In genomic region chr13:97724551-97724950, GRCm38 (mm10) we compare ENCODE assay signal across 22 mouse cellular contexts. TPM values are rescaled to one million over a fixed set of nuclear protein-coding genes. Genes with fewer than 3 reads are reported as not detected.
DNase-seq lines count a peak whose midpoint lies in the region; ATAC-seq lines count a peak whose summit lies in the region.
"Had no signal": no experiment of that assay in that cellular context is flagged by ENCODE, and none has a peak within 500 bp of the region (broad histone marks: within the 10 kb centered on the region; RNA-seq: fewer than 3 reads in every experiment).

No protein-coding gene starts in this region.

- H3K4me2 ChIP-seq in hindbrain, embryonic 16.5 days (ENCODE audit: low read length), result no peak overlapping the region
- no peak overlapping the region for H3K4me2 ChIP-seq in kidney, embryonic 14.5 days (replicated peaks; ENCODE audit: low read depth, low read length)
- H3K4me2 ChIP-seq: embryonic facial prominence, embryonic 13.5 days; heart, embryonic 11.5 days; hindbrain, embryonic 13.5 days had no signal

- H3K4me3 ChIP-seq in hindbrain, embryonic 10.5 days, result no peak overlapping the region
- no peak overlapping the region for H3K4me3 ChIP-seq in hindbrain, embryonic 16.5 days (ENCODE audit: low read length)
- no peak overlapping the region for H3K4me3 ChIP-seq in kidney, embryonic 14.5 days (ENCODE audit: low read length)
- H3K4me3 ChIP-seq: embryonic facial prominence, embryonic 13.5 days; heart, adult 2 months; hindbrain, embryonic 13.5 days had no signal

- H3K27me3 ChIP-seq in hindbrain, embryonic 10.5 days (ENCODE audit: insufficient read depth, poor library complexity, severe bottlenecking), result no peaks in the 10 kb centered on the region
- no peaks in the 10 kb centered on the region for H3K27me3 ChIP-seq in hindbrain, embryonic 16.5 days (replicated peaks; ENCODE audit: control insufficient read depth, insufficient read depth, low read length)
- H3K27me3 ChIP-seq in kidney, embryonic 14.5 days (ENCODE audit: control insufficient read depth, insufficient read depth, low read length), result no peaks in the 10 kb centered on the region
- H3K27me3 ChIP-seq: embryonic facial prominence, embryonic 13.5 days; hindbrain, embryonic 13.5 days had no signal

- DNase-seq in hindbrain, embryonic 10.5 days (ENCODE audit: low spot score), result no peak
- peak; percentile 30 for DNase-seq in ES-CJ7 (ENCODE audit: low read depth, low spot score)
- peak; percentile 72 for DNase-seq in R1 (ENCODE audit: low read depth, low spot score)
- no peak for DNase-seq in right cerebral cortex, adult 18-20 months
- DNase-seq: adrenal gland, adult 2 months; adrenal gland, postnatal 14 days; cerebellum, adult 11 months; cerebellum, adult 2 months; cerebellum, adult 9-11 months; cerebellum, postnatal 25 days; forebrain, postnatal 0 days; heart, adult 2 months had no signal

- H3K9me3 ChIP-seq in hindbrain, embryonic 10.5 days, result no peaks in the 10 kb centered on the region
- no peaks in the 10 kb centered on the region for H3K9me3 ChIP-seq in hindbrain, embryonic 16.5 days (ENCODE audit: control insufficient read depth, low read length)
- no peaks in the 10 kb centered on the region for H3K9me3 ChIP-seq in kidney, embryonic 14.5 days (ENCODE audit: control insufficient read depth, low read length)
- H3K9me3 ChIP-seq: embryonic facial prominence, embryonic 13.5 days; hindbrain, embryonic 13.5 days had no signal

- ATAC-seq in hindbrain, embryonic 16.5 days, result no peak
- no peak for ATAC-seq in kidney, embryonic 14.5 days (ENCODE audit: low FRiP score, low TSS enrichment)
- ATAC-seq: CD4-positive, CD25-positive, alpha-beta regulatory T cell, adult 4 months; forebrain, embryonic 14.5 days; forebrain, postnatal 0 days; hindbrain, postnatal 0 days; inflammation-experienced regulatory T-cells, adult 6 months; intestine, embryonic 16.5 days had no signal

- peaks cover 11% of the 10 kb centered on the region for H3K4me1 ChIP-seq in hindbrain, embryonic 10.5 days (replicated peaks)
- H3K4me1 ChIP-seq in hindbrain, embryonic 16.5 days (ENCODE audit: control insufficient read depth, insufficient read depth, low read depth, low read length), result no peaks in the 10 kb centered on the region
- no peaks in the 10 kb centered on the region for H3K4me1 ChIP-seq in kidney, embryonic 14.5 days (ENCODE audit: control insufficient read depth, insufficient read depth, low read length)

- H3K27ac ChIP-seq in hindbrain, embryonic 10.5 days, result 0 out of 2 replicates have a peak overlapping the region, but pooled peaks have one; percentile 23
- no peak overlapping the region for H3K27ac ChIP-seq in hindbrain, embryonic 16.5 days (ENCODE audit: low read depth, low read length)
- H3K27ac ChIP-seq in kidney, embryonic 14.5 days (ENCODE audit: low read depth, low read length), result no peak overlapping the region
- H3K27ac ChIP-seq: heart, adult 2 months; hindbrain, embryonic 13.5 days; hindbrain, postnatal 0 days had no signal

- no peak overlapping the region for H3K9ac ChIP-seq in hindbrain, embryonic 16.5 days (ENCODE audit: low read depth, low read length)
- no peak overlapping the region for H3K9ac ChIP-seq in kidney, embryonic 14.5 days (ENCODE audit: low read depth, low read length)
- H3K9ac ChIP-seq: embryonic facial prominence, embryonic 13.5 days; forebrain, postnatal 0 days; hindbrain, embryonic 13.5 days had no signal

- 36% methylated on average over 6 of the region's 6 CpGs for WGBS in hindbrain, embryonic 10.5 days
- 43% methylated on average over 6 of the region's 6 CpGs for WGBS in hindbrain, embryonic 16.5 days
- 73% methylated on average over 6 of the region's 6 CpGs for WGBS in kidney, embryonic 14.5 days

- no peaks in the 10 kb centered on the region for H3K36me3 ChIP-seq in hindbrain, embryonic 10.5 days
- no peaks in the 10 kb centered on the region for H3K36me3 ChIP-seq in hindbrain, embryonic 16.5 days (ENCODE audit: control insufficient read depth, insufficient read depth, low read length)
- H3K36me3 ChIP-seq in kidney, embryonic 14.5 days (ENCODE audit: control insufficient read depth, insufficient read depth, low read length), result no peaks in the 10 kb centered on the region
- H3K36me3 ChIP-seq: embryonic facial prominence, embryonic 13.5 days; hindbrain, embryonic 13.5 days had no signal

RNA-seq across cellular contexts. Expression of gene Gm10260, which starts 35.9 kb away (rescaled TPM):
- polyA plus RNA-seq in hindbrain, embryonic 10.5 days (2016; fragmentation: Nextera tagmentation; extraction: Ambion mirVana), result 3.7 and 3.8 TPM in 2 replicates
- 2.5 and 6.8 TPM in 2 replicates for polyA plus RNA-seq in hindbrain, embryonic 16.5 days (2015; fragmentation: Nextera tagmentation; extraction: Ambion mirVana)
- 9.0 and 10.0 TPM in 2 replicates for polyA plus RNA-seq in kidney, embryonic 14.5 days (2014; fragmentation: Nextera tagmentation; extraction: Ambion mirVana)

Comparison
In these comparisons a context has a peak if more than half of its experiments do, and no peak if none do; other contexts are left out.
1. DNase-seq: peak in ES-CJ7 (single experiment) and R1 (single experiment); none in hindbrain, embryonic 10.5 days (single experiment) and right cerebral cortex, adult 18-20 months (single experiment).